Mouse (Mus musculus) cortical plate, adult 2 months (tissue): ENCODE measurements around the gene Stxbp6. TPM values are rescaled to one million over a fixed set of nuclear protein-coding genes. Genes with fewer than 3 reads are reported as not detected.

Experiments
- H3K27ac ChIP-seq: fragments of 200-500 bp; 2 replicates; pipeline ENCODE4 v1.5.1; 2012; ENCODE audit warnings: low read length, control low read depth, inconsistent platforms; ENCODE audit not compliant: insufficient read depth
- H3K4me1 ChIP-seq: fragments of 200-500 bp; 2 replicates; pipeline ENCODE4 v1.6.1; 2011; ENCODE audit warnings: low read length; ENCODE audit not compliant: control insufficient read depth, insufficient read depth
- H3K4me3 ChIP-seq: fragments of 200-500 bp; 2 replicates; pipeline ENCODE4 v1.5.1; 2011; ENCODE audit warnings: mild to moderate bottlenecking, low read length, control low read depth; ENCODE audit not compliant: insufficient read depth
- CTCF ChIP-seq: fragments of 200-500 bp; IDR thresholded peaks from 2 replicates; pipeline ENCODE4 v1.5.1; 2011; ENCODE audit warnings: mild to moderate bottlenecking, control low read depth, low read length; ENCODE audit not compliant: insufficient read depth; ENCODE audit errors: extremely low read depth
- POLR2A ChIP-seq: fragments of 200-500 bp; IDR thresholded peaks from 2 replicates; pipeline ENCODE4 v1.6.1; 2011; ENCODE audit warnings: mild to moderate bottlenecking, low read length, control low read depth; ENCODE audit not compliant: insufficient read depth; ENCODE audit errors: extremely low read depth
- polyA plus RNA-seq: library from polyadenylated mRNA; depleted of rRNA; stranded (reverse); fragments of >200 nt; gene quantifications from 2 replicates; pipeline ENCODE4 v1.2.3, GENCODE M21; 2012

Gene Stxbp6
- polyA plus RNA-seq, 1 experiment = 47.0 TPM

DNA sequence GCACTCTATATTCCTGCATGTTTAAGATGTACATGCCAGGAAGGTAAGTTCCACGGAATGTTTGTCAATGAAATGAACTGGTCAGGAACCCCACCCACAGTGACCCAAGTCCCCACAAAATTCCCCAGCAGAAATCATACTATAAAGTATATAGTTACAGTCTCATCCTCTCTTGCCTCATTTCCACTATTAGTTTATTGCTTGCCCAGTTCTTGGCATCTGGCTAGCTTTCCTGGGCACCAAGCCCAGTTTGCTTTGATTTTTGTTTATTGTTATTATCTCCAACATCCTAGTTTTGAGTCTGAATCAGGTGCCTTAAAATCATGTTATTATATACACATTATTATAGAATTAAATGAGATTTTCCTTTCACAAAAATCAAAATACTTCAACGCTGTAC, 168.5 kb downstream of the Stxbp6 start:
- no peak for TF ChIP-seq POLR2A
- no peak for TF ChIP-seq CTCF
- Histone ChIP-seq H3K27ac (no peak overlapping the region), H3K4me1 (peaks cover 2% of the 10 kb centered on the region; the same call in 1 of the 2 replicates), H3K4me3 (no peak overlapping the region)

DNA sequence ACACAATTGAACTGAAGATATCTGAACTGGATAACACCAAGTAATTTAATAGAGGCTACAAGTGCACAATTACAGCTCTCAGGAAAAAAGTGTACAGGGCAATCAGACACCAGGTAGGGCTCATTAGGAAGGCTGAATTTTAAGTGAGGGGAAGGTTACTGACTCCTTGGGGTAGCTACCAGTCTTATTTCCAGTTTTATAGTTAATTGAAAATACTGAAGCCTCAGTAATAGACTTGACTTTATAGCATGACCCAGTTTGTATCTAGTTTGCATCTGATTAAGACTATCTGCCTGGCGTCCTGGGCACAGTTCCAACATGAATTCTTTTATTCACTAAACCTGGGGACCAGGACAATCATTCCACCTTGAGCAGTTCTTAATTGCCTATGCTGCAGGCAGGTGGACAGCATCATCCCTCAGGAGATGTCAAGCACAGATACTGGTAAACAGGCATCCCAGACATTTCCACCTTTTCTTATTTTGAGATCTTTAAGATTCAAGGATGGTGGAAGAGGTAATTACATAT, 171.2 kb downstream of the Stxbp6 start:
- TF ChIP-seq CTCF = no peak
- no peak for TF ChIP-seq POLR2A
- H3K4me1 ChIP-seq = peaks cover 2% of the 10 kb centered on the region; the same call in 1 of the 2 replicates
- H3K4me3 ChIP-seq = no peak overlapping the region
- no peak overlapping the region for H3K27ac ChIP-seq

DNA sequence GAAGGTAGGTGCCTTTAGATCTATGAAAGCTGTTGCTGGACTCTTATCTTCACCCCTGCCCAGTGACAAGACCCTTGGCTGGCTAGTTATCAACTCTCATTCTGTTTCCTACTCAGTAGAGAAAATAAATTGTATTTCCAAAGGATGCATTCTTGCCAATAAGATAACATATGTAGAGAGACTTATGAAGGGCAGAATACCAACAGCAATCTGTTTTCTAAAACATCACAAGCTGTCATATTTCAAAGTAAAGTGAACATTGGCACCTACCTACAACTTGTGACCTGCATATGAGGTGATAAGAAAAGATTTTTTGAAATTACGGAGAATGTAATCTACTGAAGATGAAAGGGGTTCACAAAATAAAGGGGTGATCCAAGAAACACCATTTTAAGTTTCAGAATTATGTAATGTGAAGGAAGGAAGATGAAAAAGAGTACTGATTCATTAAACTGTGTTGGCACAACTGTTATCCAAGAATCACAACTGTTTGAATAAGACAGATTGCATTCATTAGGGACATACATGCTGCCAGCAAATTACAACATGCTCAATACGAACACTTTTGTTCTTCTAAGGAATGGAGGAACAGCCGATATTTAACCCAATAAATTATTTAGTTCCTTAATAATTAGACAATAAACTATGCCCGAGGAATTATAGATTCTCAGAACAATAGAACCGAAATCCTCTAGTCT, 175.2 kb downstream of the Stxbp6 start:
- TF ChIP-seq POLR2A = no peak
- TF ChIP-seq CTCF = no peak
- H3K27ac ChIP-seq = no peak overlapping the region
- no peaks in the 10 kb centered on the region for H3K4me1 ChIP-seq
- no peak overlapping the region for H3K4me3 ChIP-seq

DNA sequence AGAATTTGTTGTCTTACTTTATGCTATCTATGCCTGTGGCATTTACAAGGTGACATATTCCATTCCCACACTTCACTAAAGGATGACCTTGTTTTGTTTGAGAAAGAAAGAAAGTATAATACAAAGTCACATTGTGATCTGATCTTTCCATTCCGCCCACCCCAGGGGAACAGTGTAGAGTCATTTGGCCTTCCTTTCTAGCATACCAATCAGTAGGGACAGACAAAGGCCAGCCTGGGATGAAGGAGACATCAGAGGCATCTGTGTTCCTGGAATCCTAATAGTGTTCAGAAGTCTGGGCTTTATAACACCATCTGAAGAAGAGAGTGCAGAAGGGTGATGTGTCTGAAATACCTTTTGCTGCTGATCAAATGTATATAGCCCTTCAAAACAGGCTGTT, 178.0 kb downstream of the Stxbp6 start:
- H3K4me1 ChIP-seq = no peaks in the 10 kb centered on the region
- TF ChIP-seq POLR2A = no peak
- no peak for TF ChIP-seq CTCF

DNA sequence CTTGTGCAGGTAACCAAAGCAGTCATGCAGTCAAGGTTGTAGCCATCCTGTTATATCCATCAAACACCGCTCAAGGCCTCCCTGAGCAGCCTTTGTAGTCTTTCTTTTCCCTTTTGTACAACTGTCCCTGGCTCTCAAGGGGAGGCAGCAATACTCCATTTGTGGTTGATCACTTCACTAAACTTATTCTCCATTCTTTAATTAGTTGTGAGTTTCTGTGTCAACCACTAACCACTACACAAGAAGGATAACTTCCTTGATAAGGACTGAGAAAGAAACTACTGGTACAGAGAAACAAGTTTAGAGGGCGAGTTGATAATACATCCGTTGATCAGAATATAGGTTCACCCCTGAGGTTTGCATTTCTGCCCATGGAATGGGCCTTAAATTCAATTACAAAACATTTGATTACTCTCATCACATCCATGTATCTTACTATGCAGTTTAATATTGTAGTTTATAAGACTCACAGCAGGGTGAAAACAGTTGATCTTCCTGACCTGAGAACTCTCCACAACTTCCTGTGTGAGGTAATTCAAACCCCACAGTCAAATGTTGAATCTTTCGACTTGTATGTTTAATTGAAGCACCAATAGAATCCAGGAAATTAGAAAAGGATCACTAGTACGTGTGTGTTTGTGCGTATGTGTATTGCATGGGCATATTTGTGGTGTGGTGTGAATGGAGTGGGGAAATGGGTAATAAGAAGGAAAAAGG, 184.7 kb downstream of the Stxbp6 start:
- TF ChIP-seq POLR2A (no peak), CTCF (no peak)
- Histone ChIP-seq H3K4me3 (no peak overlapping the region), H3K27ac (no peak overlapping the region), H3K4me1 (no peaks in the 10 kb centered on the region)

More for the DNA sequence above, 178.0 kb downstream of the Stxbp6 start:
- no peak overlapping the region for H3K4me3 ChIP-seq
- H3K27ac ChIP-seq = no peak overlapping the region

DNA sequence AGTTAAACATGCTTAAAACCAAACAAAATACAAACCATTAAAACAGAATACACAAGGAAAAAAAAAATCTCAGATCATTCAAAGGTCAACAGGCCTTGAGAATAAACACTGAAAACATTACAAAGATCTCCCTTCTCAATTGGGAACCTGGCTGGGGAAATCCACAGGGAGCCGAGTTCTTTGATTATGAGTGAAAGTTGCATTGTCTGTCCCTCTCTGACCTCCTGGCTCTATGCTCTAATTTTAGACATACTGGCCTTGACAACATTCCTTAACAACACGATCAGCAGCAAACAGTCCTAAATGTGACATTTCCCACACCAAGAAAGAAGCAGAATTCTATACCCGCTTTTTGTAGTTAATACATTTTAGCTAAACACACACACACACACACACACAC, 187.7 kb downstream of the Stxbp6 start:
- no peak for TF ChIP-seq CTCF
- Histone ChIP-seq H3K4me3 (no peak overlapping the region), H3K4me1 (no peaks in the 10 kb centered on the region), H3K27ac (no peak overlapping the region)

DNA sequence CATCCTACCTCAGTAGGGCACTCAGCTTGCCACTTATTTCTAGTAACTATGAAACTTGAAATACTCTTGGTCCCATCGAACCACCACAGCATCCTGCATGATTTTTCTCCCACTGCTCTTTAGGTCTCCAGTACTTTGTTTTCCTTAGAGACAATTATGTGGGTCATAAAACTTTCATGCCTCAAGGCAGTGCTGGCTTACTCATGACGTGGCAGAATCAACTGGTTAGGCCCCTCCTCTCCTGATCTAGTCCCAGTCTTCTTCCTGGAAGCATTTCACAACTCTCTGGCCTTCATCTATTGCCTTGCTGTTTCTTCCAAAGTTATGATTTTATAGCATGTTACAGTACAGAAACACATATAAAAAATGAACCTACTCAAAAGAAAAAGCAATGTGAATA, 201.8 kb downstream of the Stxbp6 start:
- TF ChIP-seq POLR2A = no peak
- no peak for TF ChIP-seq CTCF
- Histone ChIP-seq H3K4me3 (no peak overlapping the region), H3K4me1 (no peaks in the 10 kb centered on the region), H3K27ac (no peak overlapping the region)

DNA sequence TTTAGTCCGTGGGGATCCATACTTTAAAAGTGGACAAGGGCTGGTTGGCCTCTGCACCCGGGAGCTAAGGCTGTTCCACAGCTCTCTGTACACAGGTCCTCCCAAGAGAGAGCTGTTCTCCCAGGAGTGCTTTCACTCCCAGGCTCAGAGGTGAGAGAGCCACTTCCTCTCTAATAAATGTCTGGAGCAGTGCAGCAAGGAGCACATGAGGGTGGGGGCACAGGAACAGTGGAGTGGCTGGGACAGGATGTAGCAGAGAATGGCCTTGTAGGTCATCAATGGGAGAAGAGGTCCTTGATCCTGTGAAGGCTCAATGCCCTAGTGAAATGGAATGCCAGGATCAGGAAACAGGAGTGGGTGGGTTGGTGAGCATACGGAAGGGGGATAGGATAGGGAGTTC, 209.1 kb downstream of the Stxbp6 start:
- Histone ChIP-seq H3K27ac (no peak overlapping the region), H3K4me1 (no peaks in the 10 kb centered on the region), H3K4me3 (no peak overlapping the region)
- no peak for TF ChIP-seq CTCF
- TF ChIP-seq POLR2A = no peak

DNA sequence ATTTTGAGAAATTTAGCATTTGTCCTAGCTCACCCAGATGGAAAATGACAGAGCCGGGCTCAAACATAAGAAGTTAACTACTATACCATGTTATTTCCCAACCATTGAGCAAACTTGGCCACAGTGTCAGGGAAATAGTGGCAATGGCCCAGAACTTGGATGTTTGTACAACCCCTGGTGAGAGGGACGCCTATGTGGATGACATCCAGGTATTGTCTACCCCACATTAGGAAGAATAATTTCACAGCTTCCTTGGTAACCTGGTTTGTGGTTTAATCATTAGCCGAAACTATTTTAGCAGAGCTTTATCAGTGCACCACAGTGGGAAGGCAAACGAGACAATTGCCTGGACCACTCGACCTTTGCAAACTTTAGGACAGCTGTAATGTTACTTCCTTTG, 215.1 kb downstream of the Stxbp6 start:
- Histone ChIP-seq H3K27ac (no peak overlapping the region), H3K4me1 (no peaks in the 10 kb centered on the region), H3K4me3 (no peak overlapping the region)
- TF ChIP-seq POLR2A = no peak
- TF ChIP-seq CTCF = no peak

DNA sequence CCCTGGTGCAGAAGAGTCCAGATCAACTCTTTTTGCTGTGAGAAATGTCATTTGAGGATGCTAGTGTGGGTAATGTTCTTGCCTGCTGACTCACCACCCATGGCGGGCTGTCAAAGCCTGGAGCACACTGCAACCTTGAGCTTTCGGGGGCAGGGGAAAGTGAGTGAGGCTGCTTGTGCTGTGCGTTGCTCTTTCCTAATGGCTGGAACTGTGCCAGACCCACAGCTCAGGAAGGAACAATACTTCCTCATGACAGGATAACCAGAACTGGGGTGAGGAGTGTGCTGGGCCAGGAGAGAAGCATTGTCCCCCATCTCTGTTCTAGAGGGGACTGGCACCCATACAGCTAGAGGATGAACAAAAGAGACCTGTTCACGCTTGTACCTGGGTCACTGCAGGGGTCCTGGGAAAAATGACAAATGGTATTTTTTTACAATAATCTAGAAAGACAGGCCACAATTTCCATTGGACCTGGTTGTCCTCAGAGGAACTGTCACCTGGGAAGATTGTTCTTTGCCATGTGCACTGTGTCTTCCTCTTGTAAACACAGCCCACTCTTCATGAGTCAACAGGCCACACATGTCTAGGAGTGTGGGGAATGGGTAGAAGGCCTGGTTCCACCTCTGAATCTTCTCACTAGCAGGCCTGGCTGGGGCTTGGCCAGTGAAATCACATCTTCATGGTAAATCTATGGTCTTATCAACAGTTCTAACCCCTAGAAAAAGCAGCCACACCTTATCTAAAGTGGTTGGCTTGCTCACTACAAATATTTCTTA, 216.2 kb downstream of the Stxbp6 start:
- H3K4me1 ChIP-seq = no peaks in the 10 kb centered on the region
- TF ChIP-seq CTCF (no peak), POLR2A (no peak)
- no peak overlapping the region for H3K27ac ChIP-seq
- H3K4me3 ChIP-seq = no peak overlapping the region
